Comparison of ENCODE assay signal across 27 mouse cellular contexts in the genomic region with DNA sequence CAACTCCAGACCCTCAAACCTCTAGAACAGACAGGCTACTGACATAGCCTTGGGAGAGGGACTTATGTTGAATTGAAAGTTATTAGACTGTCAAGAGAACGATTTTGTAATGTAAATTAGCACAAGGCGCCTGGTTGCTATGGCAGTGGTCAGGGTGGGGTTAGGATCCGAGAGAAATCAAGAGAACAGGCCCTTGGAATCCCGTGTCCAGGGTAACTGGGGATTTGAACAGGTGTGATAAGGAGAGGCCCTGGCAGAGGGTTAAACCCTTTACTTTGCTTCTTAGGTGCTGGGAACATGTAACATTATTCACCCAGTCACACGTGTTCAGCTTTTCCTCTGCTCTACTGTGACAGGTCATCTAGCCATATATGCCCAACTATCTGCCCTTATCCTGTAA.
DNase-seq lines count a peak whose midpoint lies in the region; ATAC-seq and TF ChIP-seq lines count a peak whose summit lies in the region.
"Had no signal": no experiment of that assay in that cellular context is flagged by ENCODE, and none has a peak within 500 bp of the region (broad histone marks: within the 10 kb centered on the region; RNA-seq: fewer than 3 reads in every experiment).

No protein-coding gene starts in this region.

- no peak overlapping the region for H3K4me2 ChIP-seq in hindbrain, embryonic 13.5 days
- H3K4me2 ChIP-seq in hindbrain, postnatal 0 days (ENCODE audit: low read depth, low read length), result no peak overlapping the region
- H3K4me2 ChIP-seq in midbrain, embryonic 11.5 days, result no peak overlapping the region
- H3K4me2 ChIP-seq in midbrain, embryonic 13.5 days (replicated peaks), result no peak overlapping the region
- H3K4me2 ChIP-seq in stomach, postnatal 0 days (replicated peaks; ENCODE audit: low read depth), result no peak overlapping the region
- H3K4me2 ChIP-seq in heart, embryonic 12.5 days, result no peak overlapping the region
- H3K4me2 ChIP-seq: embryonic facial prominence, embryonic 15.5 days; forebrain, embryonic 15.5 days; heart, embryonic 13.5 days; liver, embryonic 13.5 days; neural tube, embryonic 13.5 days had no signal

- peaks cover 64% of the 10 kb centered on the region for H3K4me1 ChIP-seq in hindbrain, embryonic 13.5 days (replicated peaks)
- H3K4me1 ChIP-seq in hindbrain, postnatal 0 days (ENCODE audit: insufficient read depth, low read length), result peaks cover 7% of the 10 kb centered on the region
- H3K4me1 ChIP-seq in midbrain, embryonic 11.5 days (ENCODE audit: control insufficient read depth, insufficient read depth, low read length), result peaks cover 13% of the 10 kb centered on the region
- peaks cover 58% of the 10 kb centered on the region for H3K4me1 ChIP-seq in midbrain, embryonic 13.5 days (replicated peaks)
- peaks cover 18% of the 10 kb centered on the region for H3K4me1 ChIP-seq in cortical plate, adult 2 months (ENCODE audit: control insufficient read depth, insufficient read depth, low read length)
- no peaks in the 10 kb centered on the region for H3K4me1 ChIP-seq in stomach, postnatal 0 days (replicated peaks; ENCODE audit: control insufficient read depth, insufficient read depth)
- peaks cover 67% of the 10 kb centered on the region for H3K4me1 ChIP-seq in heart, embryonic 12.5 days (replicated peaks)
- H3K4me1 ChIP-seq: embryonic facial prominence, embryonic 15.5 days had no signal

- no peak for ATAC-seq in hindbrain, embryonic 13.5 days (ENCODE audit: low FRiP score)
- no peak for ATAC-seq in hindbrain, postnatal 0 days
- peak; percentile 14; the same call in 1 of the 2 replicates for ATAC-seq in midbrain, embryonic 11.5 days (ENCODE audit: low FRiP score)
- no peak; the same call in 1 of the 2 replicates for ATAC-seq in midbrain, embryonic 13.5 days
- ATAC-seq in stomach, postnatal 0 days (ENCODE audit: low FRiP score, low TSS enrichment), result peak; percentile 76
- no peak for ATAC-seq in heart, embryonic 12.5 days (ENCODE audit: insufficient number of reproducible peaks, low FRiP score)
- ATAC-seq: forebrain, embryonic 15.5 days; lung, postnatal 0 days had no signal

- H3K9me3 ChIP-seq in hindbrain, embryonic 13.5 days, result no peaks in the 10 kb centered on the region
- H3K9me3 ChIP-seq in hindbrain, postnatal 0 days (ENCODE audit: low read length), result no peaks in the 10 kb centered on the region
- no peaks in the 10 kb centered on the region for H3K9me3 ChIP-seq in midbrain, embryonic 11.5 days (ENCODE audit: control insufficient read depth, low read length)
- no peaks in the 10 kb centered on the region for H3K9me3 ChIP-seq in midbrain, embryonic 13.5 days
- no peaks in the 10 kb centered on the region for H3K9me3 ChIP-seq in stomach, postnatal 0 days (ENCODE audit: control insufficient read depth, low read length)
- no peaks in the 10 kb centered on the region for H3K9me3 ChIP-seq in heart, embryonic 12.5 days (replicated peaks)
- H3K9me3 ChIP-seq: embryonic facial prominence, embryonic 15.5 days; forebrain, embryonic 15.5 days; heart, embryonic 13.5 days; liver, embryonic 13.5 days; neural tube, embryonic 13.5 days had no signal

- no peak overlapping the region for H3K4me3 ChIP-seq in hindbrain, embryonic 13.5 days
- no peak overlapping the region for H3K4me3 ChIP-seq in hindbrain, postnatal 0 days (ENCODE audit: low read length)
- H3K4me3 ChIP-seq in midbrain, embryonic 11.5 days (ENCODE audit: low read depth, low read length), result no peak overlapping the region
- no peak overlapping the region for H3K4me3 ChIP-seq in midbrain, embryonic 13.5 days (replicated peaks)
- no peak overlapping the region for H3K4me3 ChIP-seq in cortical plate, adult 2 months (ENCODE audit: insufficient read depth, low read length)
- H3K4me3 ChIP-seq in stomach, postnatal 0 days (ENCODE audit: low read depth, low read length), result no peak overlapping the region
- no peak overlapping the region for H3K4me3 ChIP-seq in heart, embryonic 12.5 days
- H3K4me3 ChIP-seq: embryonic facial prominence, embryonic 15.5 days; forebrain, embryonic 15.5 days; heart, embryonic 13.5 days; liver, embryonic 13.5 days; neural tube, embryonic 13.5 days had no signal

- DNase-seq in hindbrain, postnatal 0 days (ENCODE audit: low spot score), result no peak
- DNase-seq in midbrain, embryonic 11.5 days (ENCODE audit: low spot score, missing footprints), result no peak
- peak; percentile 64 for DNase-seq in stomach, postnatal 0 days (ENCODE audit: low spot score)
- DNase-seq: adrenal gland, postnatal 14 days; cerebellum, adult 8-10 months; gastrocnemius, postnatal 14 days; heart, adult 11 months; heart, postnatal 36 days; kidney, adult 9 months; kidney, postnatal 14 days; layer of hippocampus, postnatal 36 days; liver, embryonic 13.5 days; midbrain, embryonic 14.5 days; retina, postnatal 1 day; right cerebral cortex, postnatal 25 days; spleen, adult 18-20 months; thymus, adult 18-20 months; thymus, postnatal 36 days had no signal

- H3K9ac ChIP-seq in hindbrain, embryonic 13.5 days, result no peak overlapping the region
- H3K9ac ChIP-seq in hindbrain, postnatal 0 days (replicated peaks; ENCODE audit: low read length), result no peak overlapping the region
- H3K9ac ChIP-seq in midbrain, embryonic 11.5 days (ENCODE audit: low read length), result no peak overlapping the region
- H3K9ac ChIP-seq in midbrain, embryonic 13.5 days (replicated peaks), result no peak overlapping the region
- no peak overlapping the region for H3K9ac ChIP-seq in stomach, postnatal 0 days (ENCODE audit: low read length)
- H3K9ac ChIP-seq in heart, embryonic 12.5 days, result no peak overlapping the region
- H3K9ac ChIP-seq: embryonic facial prominence, embryonic 15.5 days; forebrain, embryonic 15.5 days; heart, embryonic 13.5 days; liver, embryonic 13.5 days; neural tube, embryonic 13.5 days had no signal

- no peaks in the 10 kb centered on the region for H3K27me3 ChIP-seq in hindbrain, embryonic 13.5 days
- H3K27me3 ChIP-seq in hindbrain, postnatal 0 days (ENCODE audit: insufficient read depth, low read length), result no peaks in the 10 kb centered on the region
- no peaks in the 10 kb centered on the region for H3K27me3 ChIP-seq in midbrain, embryonic 11.5 days (ENCODE audit: control insufficient read depth, insufficient read depth, low read length)
- no peaks in the 10 kb centered on the region for H3K27me3 ChIP-seq in midbrain, embryonic 13.5 days
- no peaks in the 10 kb centered on the region for H3K27me3 ChIP-seq in stomach, postnatal 0 days (ENCODE audit: control insufficient read depth, insufficient read depth, low read length)
- H3K27me3 ChIP-seq in heart, embryonic 12.5 days (replicated peaks), result no peaks in the 10 kb centered on the region
- H3K27me3 ChIP-seq: embryonic facial prominence, embryonic 15.5 days; forebrain, embryonic 15.5 days; heart, embryonic 13.5 days; liver, embryonic 13.5 days; neural tube, embryonic 13.5 days had no signal

- TF ChIP-seq CTCF in hindbrain, postnatal 0 days (IDR thresholded peaks at IDR 0.05; ENCODE audit: low read depth), result no peak
- no peak for TF ChIP-seq CTCF in cortical plate, adult 2 months (IDR thresholded peaks at IDR 0.05; ENCODE audit: extremely low read depth, insufficient read depth, low read length)
- TF ChIP-seq CTCF in stomach, postnatal 0 days (IDR thresholded peaks at IDR 0.05; ENCODE audit: low read depth), result no peak

- peaks cover 47% of the 10 kb centered on the region for H3K36me3 ChIP-seq in hindbrain, embryonic 13.5 days
- H3K36me3 ChIP-seq in hindbrain, postnatal 0 days (ENCODE audit: insufficient read depth, low read length), result peaks cover 19% of the 10 kb centered on the region
- H3K36me3 ChIP-seq in midbrain, embryonic 11.5 days (ENCODE audit: control insufficient read depth, insufficient read depth, low read length), result no peaks in the 10 kb centered on the region
- peaks cover 37% of the 10 kb centered on the region for H3K36me3 ChIP-seq in midbrain, embryonic 13.5 days
- H3K36me3 ChIP-seq in stomach, postnatal 0 days (ENCODE audit: control insufficient read depth, insufficient read depth, low read length), result peaks cover 10% of the 10 kb centered on the region; the same call in 1 of the 2 replicates
- peaks cover 24% of the 10 kb centered on the region for H3K36me3 ChIP-seq in heart, embryonic 12.5 days

- peak overlapping the region; percentile 52 for H3K27ac ChIP-seq in hindbrain, embryonic 13.5 days
- no peak overlapping the region for H3K27ac ChIP-seq in hindbrain, postnatal 0 days
- H3K27ac ChIP-seq in midbrain, embryonic 11.5 days (ENCODE audit: low read depth, low read length), result no peak overlapping the region
- no peak overlapping the region for H3K27ac ChIP-seq in midbrain, embryonic 13.5 days
- H3K27ac ChIP-seq in cortical plate, adult 2 months (ENCODE audit: insufficient read depth, low read length), result 0 out of 2 replicates have a peak overlapping the region, but pooled peaks have one; percentile 33
- 0 out of 2 replicates have a peak overlapping the region, but pooled peaks have one; percentile 4 for H3K27ac ChIP-seq in stomach, postnatal 0 days (replicated peaks)
- H3K27ac ChIP-seq in heart, embryonic 12.5 days (ENCODE audit: poor library complexity, severe bottlenecking), result no peak overlapping the region
- H3K27ac ChIP-seq: embryonic facial prominence, embryonic 15.5 days; forebrain, embryonic 15.5 days; liver, embryonic 13.5 days; neural tube, embryonic 13.5 days had no signal

- no peak for TF ChIP-seq EP300 in stomach, postnatal 0 days (optimal IDR thresholded peaks at IDR 0.05)

- 21% methylated on average over 5 of the region's 5 CpGs for WGBS in hindbrain, embryonic 13.5 days
- WGBS in hindbrain, postnatal 0 days, result 23% methylated on average over 5 of the region's 5 CpGs
- WGBS in midbrain, embryonic 11.5 days, result 43% methylated on average over 5 of the region's 5 CpGs
- WGBS in midbrain, embryonic 13.5 days, result 33% methylated on average over 5 of the region's 5 CpGs
- 42% methylated on average over 5 of the region's 5 CpGs for WGBS in stomach, postnatal 0 days
- 75% methylated on average over 5 of the region's 5 CpGs for WGBS in heart, embryonic 12.5 days

- no peak for TF ChIP-seq POLR2A in cortical plate, adult 2 months (IDR thresholded peaks at IDR 0.05; ENCODE audit: extremely low read depth, insufficient read depth, low read length)

Comparison
In these comparisons a context has a peak if more than half of its experiments do, and no peak if none do; other contexts are left out.
1. ATAC-seq: peak in midbrain, embryonic 11.5 days (single experiment) and stomach, postnatal 0 days (single experiment); none in hindbrain, embryonic 13.5 days (single experiment), hindbrain, postnatal 0 days (single experiment), midbrain, embryonic 13.5 days (single experiment) and heart, embryonic 12.5 days (single experiment).
2. H3K27ac ChIP-seq: peak in hindbrain, embryonic 13.5 days (single experiment), cortical plate, adult 2 months (single experiment) and stomach, postnatal 0 days (single experiment); none in hindbrain, postnatal 0 days (single experiment), midbrain, embryonic 11.5 days (single experiment), midbrain, embryonic 13.5 days (single experiment) and heart, embryonic 12.5 days (single experiment).